Mouse (Mus musculus): ENCODE measurements around the gene Hnrnpm. TPM values are rescaled to one million over a fixed set of nuclear protein-coding genes. Genes with fewer than 3 reads are reported as not detected.
"Not testable (repeated sequence)": the region's sequence is repeated elsewhere in the genome, so short reads cannot be mapped to it uniquely, and the experiment has no call there.

Hnrnpm gene
- 839 and 1,378 TPM in 2 replicates for polyA plus RNA-seq (2011; ENCODE audit: insufficient read depth, insufficient read length, low replicate concordance, missing spikeins)

- H3K27ac ChIP-seq (ENCODE audit: control insufficient read depth, insufficient read depth, low read depth, low read length, poor library complexity) = no peak within 1 kb of the TSS
- TF ChIP-seq CTCF (IDR thresholded peaks at IDR 0.05; ENCODE audit: control insufficient read depth, insufficient read depth, low read length) = no peak
- no peak for TF ChIP-seq POLR2A (IDR thresholded peaks at IDR 0.05; ENCODE audit: borderline replicate concordance, control insufficient read depth, low read depth, low read length)
- H3K4me1 ChIP-seq (ENCODE audit: control insufficient read depth, insufficient read depth, low read length) = no peaks in the 10 kb centered on the region; the same call in none of the 2 replicates
- 88% methylated on average over 1 of the region's 1 CpGs for WGBS
- H3K4me3 ChIP-seq (replicated peaks; ENCODE audit: control insufficient read depth, low read depth, low read length) = no peak within 1 kb of the TSS
Observed at GRCm38 (mm10) chr17:33686760-33687159, at the start of gene Hnrnpm. TSS of gene Hnrnpm (minus strand) at chr17:33686860.

- not testable (repeated sequence) for H3K27ac ChIP-seq (ENCODE audit: control insufficient read depth, insufficient read depth, low read depth, low read length, poor library complexity); H3K4me1 ChIP-seq (ENCODE audit: control insufficient read depth, insufficient read depth, low read length); H3K4me3 ChIP-seq (replicated peaks; ENCODE audit: control insufficient read depth, low read depth, low read length)
- 73% methylated on average over 10 of the region's 10 CpGs for WGBS
Observed at GRCm38 (mm10) chr17:33733526-33733925, 46.9 kb upstream of the Hnrnpm start.

- WGBS = 66% methylated on average over 9 of the region's 9 CpGs
- H3K4me1 ChIP-seq (ENCODE audit: control insufficient read depth, insufficient read depth, low read length); H3K27ac ChIP-seq (ENCODE audit: control insufficient read depth, insufficient read depth, low read depth, low read length, poor library complexity); H3K4me3 ChIP-seq (replicated peaks; ENCODE audit: control insufficient read depth, low read depth, low read length): not testable (repeated sequence)
Observed at GRCm38 (mm10) chr17:33732556-33733083, 46.0 kb upstream of the Hnrnpm start.

- 40% methylated on average over 2 of the region's 2 CpGs for WGBS
- H3K4me1 ChIP-seq (ENCODE audit: control insufficient read depth, insufficient read depth, low read length) = no peaks in the 10 kb centered on the region
- H3K27ac ChIP-seq (ENCODE audit: control insufficient read depth, insufficient read depth, low read depth, low read length, poor library complexity) = no peak overlapping the region
- no peak overlapping the region for H3K4me3 ChIP-seq (replicated peaks; ENCODE audit: control insufficient read depth, low read depth, low read length)
- TF ChIP-seq POLR2A (IDR thresholded peaks at IDR 0.05; ENCODE audit: borderline replicate concordance, control insufficient read depth, low read depth, low read length) (no peak), CTCF (IDR thresholded peaks at IDR 0.05; ENCODE audit: control insufficient read depth, insufficient read depth, low read length) (no peak)
Observed at GRCm38 (mm10) chr17:33729215-33729614, 42.6 kb upstream of the Hnrnpm start.

- 86% methylated on average over 2 of the region's 2 CpGs for WGBS
- Histone ChIP-seq H3K4me3 (replicated peaks; ENCODE audit: control insufficient read depth, low read depth, low read length) (no peak overlapping the region), H3K4me1 (ENCODE audit: control insufficient read depth, insufficient read depth, low read length) (no peaks in the 10 kb centered on the region), H3K27ac (ENCODE audit: control insufficient read depth, insufficient read depth, low read depth, low read length, poor library complexity) (no peak overlapping the region)
- TF ChIP-seq CTCF (IDR thresholded peaks at IDR 0.05; ENCODE audit: control insufficient read depth, insufficient read depth, low read length) (no peak), POLR2A (IDR thresholded peaks at IDR 0.05; ENCODE audit: borderline replicate concordance, control insufficient read depth, low read depth, low read length) (no peak)
Observed at GRCm38 (mm10) chr17:33728396-33728795, 41.7 kb upstream of the Hnrnpm start.

GRCm38 (mm10) chr17:33719736-33720378, 33.2 kb upstream of the Hnrnpm start:
- Histone ChIP-seq H3K27ac (ENCODE audit: control insufficient read depth, insufficient read depth, low read depth, low read length, poor library complexity) (no peak overlapping the region), H3K4me3 (replicated peaks; ENCODE audit: control insufficient read depth, low read depth, low read length) (no peak overlapping the region), H3K4me1 (ENCODE audit: control insufficient read depth, insufficient read depth, low read length) (no peaks in the 10 kb centered on the region)
- TF ChIP-seq CTCF (IDR thresholded peaks at IDR 0.05; ENCODE audit: control insufficient read depth, insufficient read depth, low read length) (no peak), POLR2A (IDR thresholded peaks at IDR 0.05; ENCODE audit: borderline replicate concordance, control insufficient read depth, low read depth, low read length) (no peak)
- 90% methylated on average over 7 of the region's 7 CpGs for WGBS

- H3K4me3 ChIP-seq (replicated peaks; ENCODE audit: control insufficient read depth, low read depth, low read length) = peak overlapping the region; percentile 14
Observed at GRCm38 (mm10) chr17:33718944-33719725, 32.5 kb upstream of the Hnrnpm start.

GRCm38 (mm10) chr17:33718384-33718881, 31.8 kb upstream of the Hnrnpm start, which contains the start of gene March2:
TSS of gene March2 (minus strand) at chr17:33718670.
- H3K4me1 ChIP-seq (ENCODE audit: control insufficient read depth, insufficient read depth, low read length) = no peaks in the 10 kb centered on the region
- WGBS = under 1% methylated on average over 46 of the region's 46 CpGs
- H3K27ac ChIP-seq (ENCODE audit: control insufficient read depth, insufficient read depth, low read depth, low read length, poor library complexity) = peak within 1 kb of the TSS; percentile 39
- TF ChIP-seq CTCF (IDR thresholded peaks at IDR 0.05; ENCODE audit: control insufficient read depth, insufficient read depth, low read length) (no peak), POLR2A (IDR thresholded peaks at IDR 0.05; ENCODE audit: borderline replicate concordance, control insufficient read depth, low read depth, low read length) (peak; percentile 78; the same call in 1 of the 2 replicates)
- peak within 1 kb of the TSS; percentile 84 for H3K4me3 ChIP-seq (replicated peaks; ENCODE audit: control insufficient read depth, low read depth, low read length)

More at GRCm38 (mm10) chr17:33718944-33719725, 32.5 kb upstream of the Hnrnpm start:
- Histone ChIP-seq H3K4me1 (ENCODE audit: control insufficient read depth, insufficient read depth, low read length) (no peaks in the 10 kb centered on the region), H3K27ac (ENCODE audit: control insufficient read depth, insufficient read depth, low read depth, low read length, poor library complexity) (no peak overlapping the region)
- 43% methylated on average over 10 of the region's 10 CpGs for WGBS
- TF ChIP-seq CTCF (IDR thresholded peaks at IDR 0.05; ENCODE audit: control insufficient read depth, insufficient read depth, low read length) (no peak), POLR2A (IDR thresholded peaks at IDR 0.05; ENCODE audit: borderline replicate concordance, control insufficient read depth, low read depth, low read length) (no peak)

Measured in bone marrow, adult 2 months (tissue).